Mouse (Mus musculus) liver, postnatal 0 days (tissue): Measurements from ENCODE around the gene Dnajc10.

Experiments
- CTCF ChIP-seq: sonication (generic); IDR thresholded peaks from 2 replicates; pipeline ENCODE4 v1.5.1; 2016; ENCODE audit warnings: antibody characterized with exemption, low read depth
- EP300 ChIP-seq: IDR thresholded peaks from 2 replicates; pipeline ENCODE4 v1.6.1; 2016; ENCODE audit warnings: antibody characterized with exemption, low read depth, mild to moderate bottlenecking

DNA sequence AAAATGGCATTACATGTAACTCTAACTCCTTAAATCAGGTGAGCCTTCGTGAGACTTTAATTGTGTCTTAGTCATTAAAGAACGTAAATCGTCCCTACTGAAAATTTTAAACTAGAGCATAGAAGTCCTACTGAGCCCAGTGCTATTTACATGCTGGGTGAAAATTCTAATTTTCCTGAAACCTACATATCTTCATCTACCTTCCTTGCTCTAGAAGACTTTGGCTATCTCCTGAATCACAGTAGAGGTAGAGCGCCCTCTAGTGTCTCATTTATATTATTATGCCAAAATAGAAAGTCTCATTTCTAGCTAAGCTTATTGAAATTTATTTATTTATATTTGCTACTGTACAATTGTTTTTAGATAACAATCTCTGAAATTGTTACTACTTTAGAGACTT, 47.2 kb upstream of the Dnajc10 start:
- TF ChIP-seq EP300 (no peak), CTCF (peak; percentile 75)
